Mouse (Mus musculus) lung, postnatal 0 days (tissue): ENCODE measurements around the gene Tgfb3. TPM values are rescaled to one million over a fixed set of nuclear protein-coding genes. Genes with fewer than 3 reads are reported as not detected.

Source experiments
- ATAC-seq: fragments of 200-750 bp; cut with Nextera tagmentation; 2 replicates; pipeline ENCODE4 v1.8.0; 2017; ENCODE audit warnings: moderate library complexity
- DNase-seq: peaks from one replicate; pipeline ENCODE4 v3.0.0-alpha.2; 2016; ENCODE audit warnings: low spot score
- H3K27ac ChIP-seq: fragments of 300-500 bp; sonication (generic); 2 replicates; pipeline ENCODE4 v1.5.1; 2014; ENCODE audit warnings: antibody characterized with exemption, mild to moderate bottlenecking, low read length, mixed read lengths
- H3K27me3 ChIP-seq: fragments of 300-500 bp; sonication (generic); replicated peaks from 2 replicates; pipeline ENCODE4 v1.6.1; 2014; ENCODE audit warnings: low read length, mixed read lengths; ENCODE audit not compliant: insufficient read depth
- H3K36me3 ChIP-seq: fragments of 300-500 bp; sonication (generic); 2 replicates; pipeline ENCODE4 v1.6.1; 2014; ENCODE audit warnings: low read length, mixed read lengths; ENCODE audit not compliant: insufficient read depth
- H3K4me1 ChIP-seq: fragments of 300-500 bp; sonication (generic); 2 replicates; pipeline ENCODE4 v1.6.1; 2014; ENCODE audit warnings: antibody characterized with exemption, low read depth, low read length, mixed read lengths; ENCODE audit not compliant: insufficient read depth
- H3K4me2 ChIP-seq: fragments of 300-500 bp; sonication (generic); replicated peaks from 2 replicates; pipeline ENCODE4 v1.6.1; 2014; ENCODE audit warnings: low read depth, mild to moderate bottlenecking, low read length, moderate library complexity, mixed read lengths
- H3K4me3 ChIP-seq: fragments of 300-500 bp; sonication (generic); 2 replicates; pipeline ENCODE4 v1.5.1; 2014; ENCODE audit warnings: low read depth, low read length
- H3K9ac ChIP-seq: fragments of 300-500 bp; sonication (generic); replicated peaks from 2 replicates; pipeline ENCODE4 v1.6.1; 2014; ENCODE audit warnings: low read depth, mild to moderate bottlenecking
- H3K9me3 ChIP-seq: fragments of 300-500 bp; sonication (generic); 2 replicates; pipeline ENCODE4 v1.6.1; 2016; ENCODE audit warnings: low read length, mixed read lengths
- CTCF ChIP-seq: IDR thresholded peaks from 2 replicates; pipeline ENCODE4 v1.5.1; 2016; ENCODE audit warnings: antibody characterized with exemption, mild to moderate bottlenecking
- EP300 ChIP-seq: IDR thresholded peaks from 2 replicates; pipeline ENCODE4 v1.6.1; 2016; ENCODE audit warnings: antibody characterized with exemption, mild to moderate bottlenecking, control low read depth
- WGBS: fragments of 180-500 bp; shearing (Covaris S2); extraction: QIAGEN DNeasy Blood & Tissue Kit; methylation state at CpG from one replicate; pipeline ENCODE4 v1.1.7; 2014; 5-methylcytosine and 5-hydroxymethylcytosine counted together
- polyA plus RNA-seq: library from polyadenylated mRNA; unstranded; fragments of >200 nt; fragmentation: Nextera tagmentation; extraction: Ambion mirVana; gene quantifications from 2 replicates; pipeline ENCODE4 v1.2.1, GENCODE M21; 2015

Tgfb3 gene
- polyA plus RNA-seq, 1 experiment from 2014 or later: 20.6 TPM

- DNase-seq (no peak), ATAC-seq (no peak)
- Histone ChIP-seq H3K4me3 (no peak overlapping the region), H3K4me1 (no peaks in the 10 kb centered on the region), H3K27ac (no peak overlapping the region), H3K4me2 (no peak overlapping the region), H3K27me3 (no peaks in the 10 kb centered on the region), H3K9ac (no peak overlapping the region), H3K36me3 (no peaks in the 10 kb centered on the region), H3K9me3 (no peaks in the 10 kb centered on the region)
- TF ChIP-seq EP300: no peak
- TF ChIP-seq CTCF: no peak
- WGBS: 69% methylated on average over 5 of the region's 5 CpGs
Measured at GRCm38 (mm10) chr12:86046141-86046540, 32.7 kb downstream of the Tgfb3 start.

- DNase-seq (no peak), ATAC-seq (no peak)
- Histone ChIP-seq H3K9me3 (no peaks in the 10 kb centered on the region), H3K36me3 (no peaks in the 10 kb centered on the region), H3K27ac (no peak overlapping the region), H3K27me3 (no peaks in the 10 kb centered on the region), H3K4me3 (no peak overlapping the region), H3K9ac (no peak overlapping the region), H3K4me1 (peaks cover 3% of the 10 kb centered on the region; the same call in 1 of the 2 replicates), H3K4me2 (no peak overlapping the region)
- WGBS: 79% methylated on average over 6 of the region's 6 CpGs
- no peak for TF ChIP-seq CTCF
- no peak for TF ChIP-seq EP300
Measured at GRCm38 (mm10) chr12:86039751-86040150, 39.1 kb downstream of the Tgfb3 start.

GRCm38 (mm10) chr12:86039078-86039477, 39.8 kb downstream of the Tgfb3 start:
- 83% methylated on average over 5 of the region's 5 CpGs for WGBS

GRCm38 (mm10) chr12:86037235-86037921, 41.5 kb downstream of the Tgfb3 start:
- 27% methylated on average over 12 of the region's 12 CpGs for whole genome bisulfite sequencing
- TF ChIP-seq EP300: no peak
- no peak for TF ChIP-seq CTCF
- Histone ChIP-seq H3K4me2 (peak overlapping the region; percentile 14; the same call in 1 of the 2 replicates), H3K27me3 (no peaks in the 10 kb centered on the region), H3K27ac (peak overlapping the region; percentile 39), H3K9ac (no peak overlapping the region), H3K4me1 (peaks cover 3% of the 10 kb centered on the region; the same call in 1 of the 2 replicates), H3K36me3 (no peaks in the 10 kb centered on the region), H3K4me3 (no peak overlapping the region), H3K9me3 (no peaks in the 10 kb centered on the region)
- DNase-seq (peak; percentile 61), ATAC-seq (peak; percentile 73)

More at GRCm38 (mm10) chr12:86039078-86039477, 39.8 kb downstream of the Tgfb3 start:
- H3K27me3 ChIP-seq: no peaks in the 10 kb centered on the region
- H3K27ac ChIP-seq: no peak overlapping the region
- TF ChIP-seq CTCF (no peak), EP300 (no peak)
- H3K4me3 ChIP-seq: no peak overlapping the region
- no peak overlapping the region for H3K4me2 ChIP-seq
- ATAC-seq (no peak), DNase-seq (no peak)
- no peak overlapping the region for H3K9ac ChIP-seq
- H3K4me1 ChIP-seq: peaks cover 3% of the 10 kb centered on the region; the same call in 1 of the 2 replicates
- H3K9me3 ChIP-seq: no peaks in the 10 kb centered on the region
- no peaks in the 10 kb centered on the region for H3K36me3 ChIP-seq

- no peaks in the 10 kb centered on the region for H3K27me3 ChIP-seq
- no peak overlapping the region for H3K9ac ChIP-seq
- no peak for ATAC-seq
- TF ChIP-seq CTCF (no peak), EP300 (no peak)
- no peak overlapping the region for H3K4me2 ChIP-seq
- peaks cover 3% of the 10 kb centered on the region; the same call in 1 of the 2 replicates for H3K4me1 ChIP-seq
- H3K9me3 ChIP-seq: no peaks in the 10 kb centered on the region
- H3K4me3 ChIP-seq: no peak overlapping the region
- peak overlapping the region; percentile 39 for H3K27ac ChIP-seq
- 46% methylated on average over 9 of the region's 9 CpGs for WGBS
- H3K36me3 ChIP-seq: no peaks in the 10 kb centered on the region
- no peak for DNase-seq
Measured at GRCm38 (mm10) chr12:86036368-86037166, 42.3 kb downstream of the Tgfb3 start.

GRCm38 (mm10) chr12:86035586-86035985, 43.3 kb downstream of the Tgfb3 start:
- Histone ChIP-seq H3K4me3 (no peak overlapping the region), H3K4me1 (peaks cover 3% of the 10 kb centered on the region; the same call in 1 of the 2 replicates), H3K36me3 (no peaks in the 10 kb centered on the region), H3K27me3 (no peaks in the 10 kb centered on the region), H3K4me2 (no peak overlapping the region), H3K9ac (no peak overlapping the region), H3K27ac (no peak overlapping the region), H3K9me3 (no peaks in the 10 kb centered on the region)
- TF ChIP-seq CTCF (no peak), EP300 (no peak)
- DNase-seq: no peak
- ATAC-seq: no peak
